Mouse (Mus musculus): ENCODE data around the gene Tyms. TPM values are rescaled to one million over a fixed set of nuclear protein-coding genes. Genes with fewer than 3 reads are reported as not detected.
"Not testable (repeated sequence)": the region's sequence is repeated elsewhere in the genome, so short reads cannot be mapped to it uniquely, and the experiment has no call there.

Gene Tyms
- total RNA-seq, 2 experiments from 2014 or later, result 40.8 to 41.2 TPM

- DNase-seq (ENCODE audit: low spot score in 2 of 2), result peak in 1 of 2 experiments; percentile 59
Measured at GRCm38 (mm10) chr5:30104339-30104738, 30.9 kb upstream of the Tyms start.

GRCm38 (mm10) chr5:30103340-30103739 is 29.9 kb upstream of the Tyms start:
- DNase-seq (ENCODE audit: low spot score in 2 of 2), result no peak

GRCm38 (mm10) chr5:30098260-30098659 is 24.8 kb upstream of the Tyms start:
- DNase-seq (ENCODE audit: low spot score in 2 of 2), result no peak

GRCm38 (mm10) chr5:30095731-30096130 is 22.3 kb upstream of the Tyms start:
- no peak for DNase-seq (ENCODE audit: low spot score in 2 of 2)

- DNase-seq (ENCODE audit: low spot score in 2 of 2), result no peak
Measured at GRCm38 (mm10) chr5:30094399-30094798, 21.0 kb upstream of the Tyms start.

GRCm38 (mm10) chr5:30092701-30093100 is 19.3 kb upstream of the Tyms start:
- no peak for DNase-seq (ENCODE audit: low spot score in 2 of 2)

GRCm38 (mm10) chr5:30072377-30072776 is 1.0 kb downstream of the Tyms start:
- no peak for DNase-seq (ENCODE audit: low spot score in 2 of 2)

GRCm38 (mm10) chr5:30071677-30072076 is 1.7 kb downstream of the Tyms start:
- DNase-seq (ENCODE audit: low spot score in 2 of 2), result no peak

- no peak for DNase-seq (ENCODE audit: low spot score in 2 of 2)
Measured at GRCm38 (mm10) chr5:30067726-30068125, 5.7 kb downstream of the Tyms start.

- DNase-seq (ENCODE audit: low spot score in 2 of 2), result not testable (repeated sequence)
Measured at GRCm38 (mm10) chr5:30059607-30060006, 13.8 kb downstream of the Tyms start.

GRCm38 (mm10) chr5:30058216-30058731 is 15.1 kb downstream of the Tyms start:
- DNase-seq (ENCODE audit: low spot score in 2 of 2), result no peak

- not testable (repeated sequence) for DNase-seq (ENCODE audit: low spot score in 2 of 2)
Measured at GRCm38 (mm10) chr5:30039841-30040240, 33.6 kb downstream of the Tyms start.

GRCm38 (mm10) chr5:30039324-30039723 is 34.1 kb downstream of the Tyms start:
- not testable (repeated sequence) for DNase-seq (ENCODE audit: low spot score in 2 of 2)

GRCm38 (mm10) chr5:30037111-30037510 is 36.3 kb downstream of the Tyms start:
- DNase-seq (ENCODE audit: low spot score in 2 of 2), result not testable (repeated sequence)

- not testable (repeated sequence) for DNase-seq (ENCODE audit: low spot score in 2 of 2)
Measured at GRCm38 (mm10) chr5:30035862-30036261, 37.6 kb downstream of the Tyms start.

- no peak for DNase-seq (ENCODE audit: low spot score in 2 of 2)
Measured at GRCm38 (mm10) chr5:30014580-30014979, 58.8 kb downstream of the Tyms start.

- peak; percentile 87 to 92 for DNase-seq (ENCODE audit: low spot score in 2 of 2)
Measured at GRCm38 (mm10) chr5:30012726-30013503, 60.5 kb downstream of the Tyms start, which contains the start of gene Il6. Gene Il6 (plus strand): TSS chr5:30013114.

Other genes with a start within 250 kb of the Tyms start
- not detected for gene Il6, start 60.5 kb downstream of the Tyms start, total RNA-seq (2021)
- gene Garem2, start 31.5 kb upstream of the Tyms start, total RNA-seq (2021), result under 1 TPM; 0.17 to 0.29 TPM
- not detected for gene 3110082J24Rik, start 32.5 kb upstream of the Tyms start, total RNA-seq (2021)
- 100 to 1,000 TPM; 337 to 342 TPM for gene Hadha, start 81.5 kb upstream of the Tyms start, total RNA-seq (2021)
- 100 to 1,000 TPM; 228 TPM for gene Hadhb, start 81.6 kb upstream of the Tyms start, total RNA-seq (2021)
- under 1 TPM; 0.31 to 0.52 TPM for gene Adgrf3, start 132.1 kb upstream of the Tyms start, total RNA-seq (2021)
- gene Selenoi, start 159.0 kb upstream of the Tyms start, total RNA-seq (2021), result 10 to 100 TPM; 20.4 to 25.7 TPM
- under 1 TPM; 0.23 to 0.47 TPM for gene Drc1, start 207.8 kb upstream of the Tyms start, total RNA-seq (2021)